Mouse (Mus musculus): ENCODE measurements around the gene Ssrp1. TPM values are rescaled to one million over a fixed set of nuclear protein-coding genes. Genes with fewer than 3 reads are reported as not detected.

Gene Ssrp1
- polyA plus RNA-seq (2012; ENCODE audit: low replicate concordance): 34.2 and 67.2 TPM in 2 replicates

GRCm38 (mm10) chr2:85037047-85038026 is at the start of gene Ssrp1, which contains the start of gene P2rx3:
Ssrp1 (plus strand) TSS chr2:85037234.
P2rx3 (minus strand) TSS chr2:85037462.

DNA sequence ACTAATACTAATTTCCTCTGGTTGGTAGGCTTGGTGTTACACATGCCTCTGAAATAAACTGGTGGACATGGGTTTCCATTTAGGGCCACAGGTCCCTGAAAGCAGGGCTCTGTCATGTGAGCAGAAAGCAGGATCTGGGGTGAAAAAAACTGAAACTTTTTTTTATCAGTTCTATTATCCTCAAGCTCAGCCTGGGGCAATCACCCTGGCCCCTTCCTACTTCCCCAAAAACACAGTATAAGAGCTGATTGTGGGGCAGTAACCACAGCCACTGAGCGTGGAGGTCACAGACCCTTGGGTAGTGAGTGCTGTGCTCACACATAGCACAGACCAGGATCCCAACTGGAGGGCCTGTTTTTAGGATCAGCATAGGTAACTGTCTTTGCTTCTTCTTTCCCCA is 49.1 kb upstream of the Ssrp1 start, which contains the start of gene Prg3:
Gene Prg3, plus strand, starts transcription at position 286 of the 400 bp plus-strand sequence.

DNA sequence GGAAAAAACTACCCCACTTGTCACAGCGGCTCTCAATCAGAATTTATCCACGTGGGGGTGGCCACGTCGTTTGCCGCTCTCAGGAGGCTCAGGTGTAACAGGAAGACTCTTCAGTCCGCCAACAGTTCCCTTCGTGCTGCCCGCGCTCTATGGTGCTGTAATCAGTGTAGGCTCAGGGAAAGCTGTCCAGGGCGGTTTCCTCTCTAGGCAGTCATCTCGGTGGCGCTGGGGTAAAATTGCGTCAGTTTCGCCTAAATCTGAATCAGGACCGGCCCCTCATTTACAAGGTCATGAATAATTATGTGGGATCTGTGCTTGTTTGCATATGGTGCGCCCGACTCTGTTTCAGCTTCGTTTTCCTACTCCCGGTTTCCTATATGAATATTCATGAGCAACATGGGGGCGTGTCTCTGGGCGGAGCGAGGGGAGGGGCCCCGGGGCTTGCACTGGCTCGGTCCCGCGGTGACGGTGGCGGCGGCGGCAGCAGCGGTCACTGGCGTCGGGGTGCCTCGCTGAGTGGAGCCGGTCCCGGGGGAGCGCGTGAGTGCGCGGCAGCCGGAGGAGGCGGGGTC is 10.6 kb downstream of the Ssrp1 start, which contains the start of gene Tnks1bp1:
Gene Tnks1bp1, plus strand, starts transcription at position 427 of the 572 bp plus-strand sequence.

Other genes starting within 250 kb of the Ssrp1 start
- 3.3 and 20.8 TPM in 2 replicates for gene Ube2l6, start 238.4 kb upstream of the Ssrp1 start, polyA plus RNA-seq (2012; ENCODE audit: low replicate concordance)
- not detected in 2 replicates for gene Smtnl1, start 214.6 kb upstream of the Ssrp1 start, polyA plus RNA-seq (2012; ENCODE audit: low replicate concordance)
- gene Timm10, start 210.2 kb upstream of the Ssrp1 start, polyA plus RNA-seq (2012; ENCODE audit: low replicate concordance): 2.3 and 7.3 TPM in 2 replicates
- gene Slc43a1, start 198.4 kb upstream of the Ssrp1 start, polyA plus RNA-seq (2012; ENCODE audit: low replicate concordance): 52.4 and 120 TPM in 2 replicates
- 3.3 and 4.7 TPM in 2 replicates for gene Rtn4rl2, start 150.5 kb upstream of the Ssrp1 start, polyA plus RNA-seq (2012; ENCODE audit: low replicate concordance)
- gene Slc43a3, start 100.7 kb upstream of the Ssrp1 start, polyA plus RNA-seq (2012; ENCODE audit: low replicate concordance): 23.9 and 31.0 TPM in 2 replicates
- gene Prg2, start 56.8 kb upstream of the Ssrp1 start, polyA plus RNA-seq (2012; ENCODE audit: low replicate concordance): not detected in 2 replicates
- 0.61 TPM in 1 of 2 replicates, not detected in the other for gene Prg3, start 49.0 kb upstream of the Ssrp1 start, polyA plus RNA-seq (2012; ENCODE audit: low replicate concordance)
- gene P2rx3, start 228 bp downstream of the Ssrp1 start, polyA plus RNA-seq (2012; ENCODE audit: low replicate concordance): not detected in 2 replicates
- 7.2 and 11.3 TPM in 2 replicates for gene Tnks1bp1, start 10.8 kb downstream of the Ssrp1 start, polyA plus RNA-seq (2012; ENCODE audit: low replicate concordance)
- gene Aplnr, start 99.0 kb downstream of the Ssrp1 start, polyA plus RNA-seq (2012; ENCODE audit: low replicate concordance): 0.05 and 0.16 TPM in 2 replicates
- gene Lrrc55, start 160.0 kb downstream of the Ssrp1 start, polyA plus RNA-seq (2012; ENCODE audit: low replicate concordance): 0.20 TPM in 1 of 2 replicates, not detected in the other